Mouse (Mus musculus) heart, adult 11 months (tissue): ENCODE measurements around the gene Tmem50a.
"Not testable (repeated sequence)": the region's sequence is repeated elsewhere in the genome, so short reads cannot be mapped to it uniquely, and the experiment has no call there.

ENCODE experiments used
- DNase-seq: peaks from one replicate; pipeline ENCODE4 v3.0.0; 2022

Gene Tmem50a

DNA sequence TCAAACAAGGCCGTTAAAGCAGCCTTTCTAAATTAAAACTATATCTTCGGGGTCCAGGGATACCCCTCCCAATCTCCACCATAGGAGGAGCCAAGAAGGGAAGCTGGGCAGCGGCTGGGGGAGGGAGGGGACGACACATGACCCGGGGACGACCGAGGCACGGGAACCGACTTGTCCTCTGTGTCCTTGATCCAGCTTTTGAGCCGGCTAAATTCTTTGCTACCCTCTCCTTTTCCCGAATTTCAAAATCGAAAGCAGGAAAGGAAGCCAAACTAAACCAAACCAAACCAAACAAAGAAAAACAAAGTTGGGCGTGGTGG is 8.1 kb upstream of the Tmem50a start:
- peak; percentile 99 for DNase-seq

DNA sequence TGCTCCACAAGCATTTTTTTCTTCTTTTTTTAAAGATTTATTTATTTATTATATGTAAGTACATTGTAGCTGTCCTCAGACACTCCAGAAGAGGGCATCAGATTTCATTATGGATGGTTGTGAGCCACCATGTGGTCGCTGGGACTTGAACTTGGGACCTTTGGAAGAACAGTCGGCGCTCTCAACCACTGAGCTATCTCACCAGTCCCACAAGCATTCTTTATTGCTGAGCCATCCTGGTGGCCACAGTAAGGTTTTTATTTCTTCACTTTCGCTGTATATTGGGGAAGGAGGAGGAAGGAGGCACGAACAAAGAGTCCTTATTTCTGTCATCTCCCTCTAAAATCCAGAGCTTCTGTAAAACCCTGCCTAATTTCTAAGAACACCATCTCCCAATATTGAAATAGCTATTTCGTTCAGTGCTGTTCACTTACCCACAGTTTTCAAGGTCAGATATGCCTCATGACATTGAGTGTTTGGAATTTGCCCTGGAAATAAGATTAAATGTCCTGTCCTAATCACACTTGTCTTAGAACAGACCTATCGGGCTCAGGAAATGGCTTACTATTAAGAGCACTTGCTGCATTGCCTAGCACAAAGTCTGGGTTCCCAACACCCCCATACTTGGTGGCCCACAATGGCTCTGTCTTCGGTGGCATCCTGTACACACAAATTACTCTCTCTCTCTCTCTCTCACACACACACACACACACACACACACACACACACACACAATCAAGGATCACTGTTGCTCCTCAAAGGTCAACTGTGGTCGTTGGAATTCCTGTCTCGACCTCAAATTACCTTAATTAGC is 7.5 kb upstream of the Tmem50a start:
- no peak for DNase-seq

DNA sequence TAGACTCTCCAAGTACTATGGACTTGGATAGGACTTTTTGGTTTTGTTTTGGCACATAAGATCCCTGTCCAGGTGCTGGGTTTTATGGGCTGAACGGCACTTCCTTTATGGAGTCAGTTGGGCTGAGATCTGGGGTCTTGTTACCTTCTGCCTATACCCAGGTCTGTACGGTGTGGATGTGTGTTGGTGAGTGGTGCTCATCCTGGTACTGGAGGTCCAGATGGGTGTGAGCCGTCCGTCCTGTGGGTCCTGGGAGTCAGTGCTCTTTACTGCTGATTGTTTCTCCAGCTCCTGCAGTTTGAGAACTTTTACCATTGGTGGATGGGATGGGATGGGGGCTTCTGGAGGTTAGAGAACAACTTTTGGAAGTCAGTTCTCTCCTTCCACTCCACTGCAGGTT is 6.9 kb upstream of the Tmem50a start:
- peak; percentile 94 for DNase-seq

DNA sequence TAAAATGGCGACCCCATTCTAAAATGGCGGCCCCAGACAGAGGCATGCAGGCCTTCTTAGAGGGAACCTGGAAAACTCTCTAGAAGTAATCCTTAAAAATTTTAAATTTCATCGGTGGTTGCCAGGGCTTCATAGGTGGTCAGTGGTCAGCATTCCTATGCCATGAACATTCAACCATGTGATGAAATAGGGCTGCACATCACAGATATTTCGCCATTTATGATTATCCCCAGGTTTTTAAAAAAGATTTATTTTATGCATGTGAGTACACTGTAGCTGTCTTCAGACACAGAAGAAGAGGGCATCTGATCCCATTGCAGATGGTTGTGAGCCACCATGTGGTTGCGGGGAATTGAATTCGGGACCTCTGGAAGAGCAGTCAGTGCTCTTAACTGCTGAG is 5.8 kb upstream of the Tmem50a start:
- no peak for DNase-seq

DNA sequence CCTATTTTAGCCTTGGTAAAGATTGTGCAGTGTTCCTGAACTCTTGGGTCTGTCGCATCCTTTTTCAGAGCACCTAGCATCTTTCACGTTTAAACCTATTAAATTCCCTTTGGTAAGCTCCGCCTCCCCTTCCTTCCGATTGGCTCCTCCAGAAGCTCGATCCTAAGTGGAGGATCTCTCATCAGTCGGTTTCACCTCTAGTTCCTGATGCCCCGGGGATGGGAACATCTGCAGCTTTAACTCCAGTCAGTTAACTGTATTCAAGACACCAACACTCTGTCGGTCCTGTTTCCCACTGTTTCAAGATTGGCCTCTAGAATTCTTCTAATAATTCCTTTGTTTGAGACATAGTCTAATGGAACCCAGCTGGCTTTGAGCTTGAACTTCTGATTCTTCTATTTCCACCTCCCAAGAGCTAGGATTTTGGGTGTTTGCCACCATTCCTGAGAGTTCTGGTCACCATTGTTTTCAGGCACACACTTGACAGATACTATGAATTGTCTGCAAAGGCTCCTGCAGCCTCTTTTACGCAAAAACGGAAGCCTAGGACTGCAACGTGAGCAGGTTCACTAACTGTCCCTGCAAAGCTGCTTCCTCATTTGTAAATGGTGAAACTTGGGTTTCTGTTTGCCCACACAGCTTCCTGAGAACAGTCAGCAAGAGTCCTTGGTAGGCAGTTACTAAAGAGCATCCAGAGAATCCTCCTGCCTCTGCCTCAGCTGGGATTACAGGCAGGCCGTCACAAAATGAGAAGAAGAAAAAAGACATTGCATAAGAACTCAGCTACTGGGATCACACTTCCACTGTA is 5.1 kb upstream of the Tmem50a start:
- DNase-seq = peak; percentile 96

DNA sequence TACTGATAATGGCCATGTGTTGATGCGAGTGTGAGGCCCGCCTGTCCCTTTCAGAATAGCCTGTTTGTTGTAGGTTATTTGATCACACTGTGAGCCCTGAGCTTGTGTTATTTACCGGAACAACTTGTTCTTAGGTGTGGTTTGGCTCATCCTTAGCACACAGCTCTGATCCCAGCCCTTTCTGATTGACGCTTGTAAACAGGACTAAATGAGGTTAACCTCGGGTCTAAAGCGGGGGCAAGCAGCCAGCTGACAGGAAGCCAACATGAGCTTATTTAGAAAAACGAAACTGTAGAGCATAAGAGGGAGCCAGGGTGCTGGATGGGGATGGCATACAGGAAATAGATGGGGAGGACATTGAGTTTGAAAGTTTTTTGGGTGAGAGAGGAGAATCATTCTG is 3.6 kb upstream of the Tmem50a start:
- peak; percentile 99 for DNase-seq

DNA sequence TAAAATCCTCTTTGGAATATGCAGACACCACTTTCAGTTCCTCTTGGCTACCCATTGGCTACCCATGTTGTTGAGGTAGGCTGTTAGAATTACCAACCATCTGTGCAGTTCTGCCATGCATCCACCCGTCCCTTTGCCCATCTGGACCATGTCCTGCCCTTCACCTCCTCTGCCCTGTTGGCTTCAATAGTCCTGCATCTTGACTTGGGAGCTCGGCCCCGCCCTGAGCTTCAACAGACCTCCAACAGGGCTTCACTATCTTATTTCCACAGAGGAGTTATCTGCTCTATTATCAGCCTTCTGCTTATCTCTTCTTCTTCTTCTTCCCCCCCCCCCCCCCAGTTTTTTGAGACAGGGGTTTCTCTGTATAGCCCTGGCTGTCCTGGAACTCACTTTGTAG is 2.4 kb upstream of the Tmem50a start:
- no peak for DNase-seq

DNA sequence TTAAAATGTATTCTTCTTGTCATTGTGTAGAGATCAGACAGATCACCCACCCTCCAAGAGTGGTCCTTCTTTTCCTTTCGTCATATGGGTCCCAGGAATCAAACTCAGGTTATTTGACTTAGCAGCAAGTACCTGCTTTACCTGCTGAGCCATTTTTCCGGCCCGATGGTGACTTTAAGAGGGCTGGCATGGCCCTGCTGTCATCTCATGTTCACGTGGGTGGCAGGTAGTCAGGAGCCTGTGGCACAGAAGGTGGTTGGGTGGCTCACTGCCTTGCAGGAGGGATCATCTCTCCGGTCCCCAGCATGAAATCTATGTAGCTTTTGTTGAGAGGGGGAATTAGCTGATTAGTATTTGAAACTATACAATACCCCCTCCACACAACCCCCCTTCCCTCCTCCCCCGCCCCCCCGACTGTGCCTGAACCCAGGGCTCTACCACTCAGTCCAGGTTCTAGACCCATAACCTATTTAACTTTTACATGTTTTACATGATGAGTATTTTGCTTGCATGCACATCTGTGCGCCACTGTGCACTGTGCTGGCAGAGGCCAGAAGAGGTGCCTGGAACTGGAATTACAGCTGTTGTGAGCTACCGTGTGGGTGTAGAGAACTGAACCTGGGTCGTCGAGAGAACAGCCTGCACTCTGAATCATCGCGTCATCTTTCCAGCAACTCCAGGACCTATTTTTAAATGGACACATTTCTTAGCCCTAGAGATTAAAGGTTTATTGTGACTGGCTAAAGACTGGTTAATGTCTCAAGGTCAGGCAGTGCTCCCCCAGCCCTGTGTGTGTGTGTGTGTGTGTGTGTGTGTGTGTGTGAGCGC is 613 bp upstream of the Tmem50a start:
- peak; percentile 94 for DNase-seq

DNA sequence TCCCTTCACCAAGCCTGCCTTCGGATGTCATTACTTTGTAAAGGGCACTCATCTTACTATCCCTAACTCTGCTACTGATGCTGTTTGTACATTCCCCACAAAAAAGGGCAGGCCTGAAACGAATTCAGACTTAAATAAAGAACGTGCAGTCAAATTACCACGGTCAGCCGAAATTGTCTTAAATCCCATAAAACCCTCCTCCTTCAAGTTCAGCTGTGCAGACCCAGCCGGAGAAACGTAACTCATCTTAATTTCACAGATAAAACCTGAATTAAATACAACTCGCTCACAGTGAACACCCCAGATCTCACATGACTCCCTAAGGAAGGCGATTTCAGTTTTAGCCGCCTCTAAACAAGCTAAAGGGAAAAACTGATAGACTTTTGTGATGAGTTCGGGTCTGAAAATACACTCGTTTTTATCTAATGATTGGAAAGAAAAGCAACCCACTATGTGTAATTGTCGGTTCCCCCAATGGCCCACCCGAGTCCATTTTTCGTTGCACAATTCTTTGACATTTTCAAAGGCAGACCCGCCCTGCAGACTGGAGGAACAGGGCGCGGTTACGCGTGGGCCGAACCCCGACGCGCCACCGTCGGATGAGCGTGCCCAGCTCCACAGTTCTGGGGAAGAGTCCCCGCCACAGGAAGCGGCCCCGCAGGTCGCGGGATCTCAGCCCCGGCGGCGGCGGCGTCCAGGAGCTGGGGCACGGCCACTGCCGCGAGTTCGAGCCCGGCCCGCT is 531 bp downstream of the Tmem50a start:
- no peak for DNase-seq

DNA sequence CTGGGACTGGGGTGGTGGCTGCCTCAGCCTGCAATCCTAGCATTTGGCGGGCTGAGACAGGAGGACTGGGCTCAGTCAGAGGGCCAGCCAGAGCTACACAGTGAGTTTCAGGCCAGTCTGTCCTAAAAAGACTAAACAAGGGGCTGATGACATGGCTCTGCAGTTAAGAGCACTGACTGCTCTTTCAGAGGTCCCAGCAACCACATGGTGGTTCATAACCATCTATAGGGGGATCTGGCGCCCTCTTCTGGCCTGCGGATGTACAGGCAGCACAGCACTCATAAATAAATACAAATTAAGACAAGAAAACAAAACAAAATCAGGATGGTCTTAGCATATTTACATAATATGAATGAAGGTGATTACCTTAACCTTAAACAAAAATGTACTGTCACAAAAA is 1.4 kb downstream of the Tmem50a start:
- peak; percentile 94 for DNase-seq

DNA sequence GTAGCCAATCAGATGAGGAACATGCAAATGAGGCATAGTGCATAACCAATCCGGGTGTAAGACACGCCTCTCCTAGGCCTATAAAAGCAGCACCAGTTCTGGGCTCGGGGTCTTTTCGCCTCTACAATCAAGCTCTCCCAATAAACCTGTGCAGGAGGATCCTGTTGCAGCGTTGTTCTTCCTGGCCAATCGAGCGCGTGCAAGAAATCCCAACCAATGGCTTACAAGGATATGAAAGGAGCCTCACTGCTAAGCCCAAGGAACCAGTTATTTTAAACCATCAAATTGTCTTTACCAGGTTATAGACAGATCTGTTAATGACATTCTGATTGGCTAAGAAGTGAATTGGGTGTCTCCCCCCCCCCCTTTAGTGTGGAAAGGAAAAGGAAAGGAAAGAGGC is 3.4 kb downstream of the Tmem50a start:
- DNase-seq = not testable (repeated sequence)

DNA sequence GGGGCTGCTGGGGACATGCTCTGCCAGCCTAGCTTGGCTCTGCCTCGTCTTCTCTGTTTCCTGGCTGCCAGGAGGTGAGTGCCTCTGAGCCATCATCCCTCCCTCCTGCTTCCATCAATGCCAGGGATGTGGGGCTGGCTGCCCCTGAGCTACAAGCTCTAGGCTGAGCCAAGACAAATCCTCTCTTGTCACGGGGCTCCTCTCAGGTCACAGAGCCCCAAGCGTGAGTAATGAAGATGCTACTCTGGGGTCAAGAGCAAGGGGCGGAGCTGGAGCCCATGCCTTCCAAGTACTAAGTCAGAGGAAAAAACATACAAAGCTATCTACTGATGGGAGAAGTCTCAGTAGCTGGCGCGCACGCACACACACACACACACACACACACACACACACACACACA is 11.8 kb downstream of the Tmem50a start:
- no peak for DNase-seq

DNA sequence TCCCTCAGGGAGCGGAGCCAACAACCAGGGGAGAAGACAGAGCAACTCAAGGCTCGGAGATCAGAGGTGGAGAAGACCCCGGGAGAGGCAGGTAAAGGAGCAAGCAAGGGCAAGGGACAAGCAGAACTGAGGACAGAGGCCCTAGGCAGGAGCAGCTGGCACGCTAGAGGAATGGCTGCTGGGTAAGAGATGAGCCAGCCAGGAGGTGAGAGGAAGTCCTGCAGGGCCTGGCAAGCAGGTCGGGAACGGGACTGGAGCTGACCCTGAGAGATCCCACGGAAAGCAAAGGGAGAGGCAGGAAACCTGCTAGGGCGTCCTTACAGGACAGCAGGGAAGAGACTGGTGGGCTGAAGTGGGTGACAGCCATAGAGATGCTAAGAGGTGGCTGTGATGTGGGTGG is 13.7 kb downstream of the Tmem50a start:
- DNase-seq = no peak

DNA sequence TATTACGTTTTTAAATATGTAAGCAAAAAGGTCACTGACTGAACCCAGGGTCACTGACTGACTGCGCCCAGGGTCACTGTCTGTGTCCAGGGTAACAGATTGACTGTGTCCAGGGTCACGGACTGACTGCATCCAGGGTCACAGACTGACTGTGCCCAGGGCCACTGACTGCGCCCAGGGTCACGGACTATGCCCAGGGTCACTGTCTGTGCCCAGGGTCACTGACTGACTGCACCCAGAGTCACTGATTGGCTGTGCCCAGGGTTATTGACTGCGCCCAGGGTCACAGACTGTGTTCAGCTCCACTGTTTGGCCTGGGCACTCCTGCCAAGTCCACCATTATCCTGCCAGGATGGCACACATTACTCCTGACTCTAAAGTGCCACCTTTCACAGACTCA is 17.6 kb downstream of the Tmem50a start:
- no peak for DNase-seq

DNA sequence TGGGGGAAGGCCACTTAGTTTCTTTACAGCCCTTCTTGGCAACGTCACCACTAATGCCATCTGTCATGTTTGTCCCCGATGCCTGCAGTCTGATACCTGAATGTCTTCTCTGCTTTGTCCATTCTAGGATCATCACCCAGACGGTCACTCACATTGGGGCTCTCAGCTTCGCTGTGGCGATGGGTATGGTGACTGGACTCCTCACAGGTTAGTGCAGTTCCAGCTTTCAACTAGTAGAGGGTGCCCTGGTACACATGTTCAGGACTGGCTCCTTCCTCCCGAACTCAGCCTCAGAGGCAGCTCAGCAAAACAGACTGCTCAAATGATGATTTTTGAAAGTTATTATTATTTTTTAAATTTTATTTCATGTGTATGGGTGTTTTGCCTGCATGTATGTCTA is 22.7 kb downstream of the Tmem50a start:
- DNase-seq = peak; percentile 92

DNA sequence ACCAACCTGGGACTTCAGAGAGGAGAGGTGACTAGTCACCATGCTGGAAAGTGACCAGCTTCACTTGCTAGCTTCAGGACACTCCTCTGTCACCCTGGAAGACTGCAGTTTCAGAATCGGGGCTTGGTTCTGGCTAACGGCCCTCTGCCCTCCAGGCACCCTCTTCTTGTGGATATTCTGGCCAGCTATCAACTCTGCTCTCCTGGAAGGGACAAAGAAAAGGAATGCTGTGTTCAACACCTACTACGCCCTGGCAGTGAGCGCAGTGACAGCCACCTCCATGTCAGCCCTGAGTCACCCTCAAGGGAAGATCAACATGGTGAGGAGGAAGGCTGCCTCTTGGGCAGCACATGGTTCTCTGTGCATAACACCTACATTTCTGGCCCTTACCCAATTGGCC is 30.5 kb downstream of the Tmem50a start:
- peak; percentile 92 for DNase-seq

DNA sequence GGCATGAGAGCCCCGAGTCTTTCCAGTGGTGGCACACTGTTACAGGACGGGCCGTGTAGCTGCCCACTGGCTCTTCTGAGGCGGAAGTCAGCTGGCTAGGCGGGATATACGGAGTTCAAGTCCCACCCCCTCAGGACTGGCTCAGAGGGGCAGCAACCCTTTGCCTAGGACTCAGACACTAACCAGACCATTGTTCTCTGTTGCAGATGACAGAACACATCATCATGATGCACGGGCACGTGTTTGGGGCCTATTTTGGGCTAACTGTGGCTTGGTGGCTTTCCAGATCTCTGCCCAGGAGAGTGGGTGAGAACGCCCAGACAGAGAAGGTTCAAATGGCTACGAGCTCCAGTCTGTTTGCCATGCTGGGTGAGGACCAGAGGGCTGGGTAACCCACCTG is 31.0 kb downstream of the Tmem50a start:
- peak; percentile 97 for DNase-seq

DNA sequence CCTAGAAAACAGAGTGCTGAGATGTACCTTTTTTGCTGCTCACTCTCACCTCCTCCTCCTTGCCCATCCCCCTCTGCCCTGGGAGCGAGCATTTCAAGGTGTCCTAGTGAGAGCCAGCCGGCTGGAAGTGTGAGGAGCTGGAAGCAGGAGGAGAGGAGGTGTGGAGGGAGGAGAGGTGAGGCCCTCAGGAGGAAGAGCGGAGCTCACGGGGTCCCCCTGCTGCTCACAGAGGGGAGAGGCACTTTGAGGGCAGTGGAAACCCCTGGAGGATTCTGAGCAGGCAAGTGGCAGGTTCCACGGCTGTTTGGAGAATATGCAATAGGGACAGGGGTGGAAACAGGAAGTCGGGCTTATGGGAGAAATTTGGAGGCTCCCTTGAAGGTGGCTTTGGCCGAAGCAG is 31.6 kb downstream of the Tmem50a start:
- DNase-seq = peak; percentile 90

DNA sequence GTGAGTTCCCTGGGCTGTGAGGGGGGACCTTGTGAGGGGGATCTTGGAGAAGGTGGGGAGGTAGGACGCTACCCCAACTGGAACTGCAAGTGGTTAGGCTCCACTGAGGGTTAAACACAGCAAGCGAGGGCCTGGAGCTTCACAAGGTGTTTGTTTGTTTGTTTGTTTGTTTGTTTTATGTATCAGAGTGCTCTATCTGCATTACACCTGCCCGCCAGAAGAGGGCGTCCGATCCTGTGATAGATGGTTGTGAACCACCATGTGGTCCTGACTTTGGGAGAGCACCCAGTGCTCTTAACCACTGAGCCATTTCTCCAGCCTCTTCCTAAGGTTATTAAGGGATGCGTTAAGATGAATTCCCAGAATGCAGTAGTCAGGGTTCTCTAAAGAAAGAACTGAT is 34.8 kb downstream of the Tmem50a start:
- DNase-seq = no peak

DNA sequence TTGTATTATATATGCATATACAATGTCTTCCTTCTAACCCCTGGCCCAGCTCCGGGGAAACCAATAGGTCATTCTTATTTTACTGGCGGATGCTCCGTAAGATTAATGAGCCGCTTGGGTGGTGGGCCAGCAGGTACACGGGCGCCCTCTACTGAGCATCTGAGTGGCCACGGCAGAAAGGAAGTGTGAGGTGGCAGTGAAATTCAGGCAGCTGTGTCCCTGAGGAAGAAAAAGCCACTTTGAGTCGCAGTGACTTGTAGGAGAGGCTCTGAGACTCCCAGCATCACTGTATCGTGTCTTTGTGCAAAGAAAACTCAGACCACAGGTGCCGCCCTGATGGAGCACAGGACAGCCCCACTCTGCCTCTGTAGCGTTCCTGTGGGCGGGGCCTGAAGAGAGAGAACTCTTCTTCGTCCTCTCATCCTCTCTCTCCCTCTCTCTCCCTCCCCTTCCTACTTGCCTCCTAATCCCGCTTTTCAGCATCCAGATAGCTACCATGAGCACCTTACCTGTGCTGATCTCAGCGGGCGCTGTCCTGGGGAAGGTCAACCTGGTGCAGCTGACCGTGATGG is 35.3 kb downstream of the Tmem50a start:
- peak; percentile 93 for DNase-seq

DNA sequence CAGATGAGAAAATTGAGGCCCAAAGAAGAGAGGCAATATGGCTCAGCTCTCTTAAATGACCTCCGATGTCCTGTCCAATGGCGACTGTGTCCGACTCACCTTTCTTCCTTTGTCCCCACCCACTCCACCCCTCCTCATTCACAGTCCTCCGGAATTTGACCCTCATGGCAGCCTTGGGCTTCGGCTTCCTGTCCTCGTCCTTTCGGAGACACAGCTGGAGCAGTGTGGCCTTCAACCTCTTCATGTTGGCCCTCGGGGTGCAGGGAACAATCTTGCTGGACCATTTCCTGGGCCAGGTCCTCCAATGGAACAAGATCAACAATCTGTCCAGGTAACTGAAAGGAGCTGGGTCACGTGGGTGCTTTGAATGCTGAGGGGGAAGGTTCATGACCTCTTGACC is 38.7 kb downstream of the Tmem50a start:
- no peak for DNase-seq

DNA sequence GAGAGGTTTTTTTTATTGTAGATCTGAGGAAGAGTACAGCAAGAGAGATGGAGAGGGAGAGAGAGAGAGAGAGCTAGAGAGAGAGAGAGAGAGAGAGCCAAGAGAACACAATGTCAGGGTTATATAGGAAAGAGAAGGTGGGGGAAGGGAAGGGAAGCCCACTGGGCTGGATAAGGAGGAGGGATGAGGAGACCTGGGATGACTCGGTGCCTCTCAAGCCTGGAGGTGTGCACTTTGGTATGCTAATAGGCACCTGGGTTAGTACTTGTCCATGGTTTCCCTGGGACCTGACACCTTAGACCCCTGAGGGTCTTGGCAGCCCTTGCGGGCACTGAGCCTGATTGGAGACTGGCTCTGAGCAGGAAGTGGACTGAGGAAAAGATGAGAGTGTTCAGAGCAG is 42.9 kb downstream of the Tmem50a start:
- no peak for DNase-seq

DNA sequence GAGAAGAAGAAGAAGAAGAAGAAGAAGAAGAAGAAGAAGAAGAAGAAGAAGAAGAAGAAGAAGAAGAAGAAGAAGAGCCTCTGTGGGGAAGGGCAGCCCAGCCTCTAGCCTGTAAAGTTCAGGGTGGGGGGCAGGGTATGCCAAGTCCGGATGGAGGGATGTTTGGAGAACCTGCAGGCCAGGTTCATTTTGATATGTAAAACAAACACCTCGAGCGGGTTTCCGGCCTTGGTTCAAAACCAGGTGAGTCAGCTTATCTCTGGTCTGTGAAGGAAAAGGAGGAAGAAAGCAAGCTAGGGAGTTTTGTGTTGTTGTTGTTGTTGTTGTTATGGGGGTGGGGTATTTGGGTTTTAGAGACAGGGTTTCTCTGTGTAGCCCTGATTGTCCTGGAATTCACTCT is 43.3 kb downstream of the Tmem50a start:
- DNase-seq = no peak
